Mouse (Mus musculus) retina, embryonic 14.5 days (tissue): Measurements from ENCODE around the gene Gli2.
A peak's percentile ranks its signal among the peaks of the same experiment; 100 is the strongest.

Source experiments
- DNase-seq: peaks from one replicate; pipeline ENCODE4 v3.0.0-alpha.2; 2015; ENCODE audit warnings: low spot score

Gli2 gene

DNA sequence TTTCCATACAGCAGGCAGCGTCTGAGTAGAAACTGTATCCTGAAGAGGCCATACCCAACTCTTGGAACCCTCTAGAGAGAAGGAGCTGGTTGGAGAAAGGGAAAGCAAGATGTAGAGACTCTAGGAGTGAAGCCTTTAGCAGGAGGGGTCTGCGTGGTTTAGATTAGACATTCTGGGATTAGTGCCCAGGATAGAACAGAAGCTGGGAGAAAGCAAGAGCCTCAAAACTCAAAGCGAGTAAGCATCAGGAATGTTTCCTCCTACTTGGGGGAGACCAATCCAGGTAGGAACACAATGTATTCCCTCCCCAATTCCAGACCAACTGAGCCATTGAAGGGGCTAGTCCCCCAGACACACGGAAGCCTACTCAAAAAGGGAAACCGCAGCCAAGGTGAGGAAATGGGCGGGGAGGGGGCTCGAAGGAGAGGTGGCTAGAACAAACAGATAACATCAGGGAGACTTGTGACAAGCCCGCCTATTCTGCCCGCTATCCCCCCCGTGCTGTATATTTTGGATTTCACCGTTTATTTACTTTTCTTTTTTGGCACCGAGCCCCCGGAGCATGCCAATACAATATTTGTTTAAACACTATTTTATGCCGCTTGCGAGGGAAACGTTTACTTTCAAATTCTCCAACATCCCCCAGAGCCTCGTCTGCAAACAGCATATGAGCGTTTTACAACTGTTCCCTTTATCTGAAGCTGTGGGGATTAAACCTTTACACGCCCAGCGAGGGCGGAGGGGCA, 2.1 kb downstream of the Gli2 start:
- DNase-seq: peak; percentile 12

DNA sequence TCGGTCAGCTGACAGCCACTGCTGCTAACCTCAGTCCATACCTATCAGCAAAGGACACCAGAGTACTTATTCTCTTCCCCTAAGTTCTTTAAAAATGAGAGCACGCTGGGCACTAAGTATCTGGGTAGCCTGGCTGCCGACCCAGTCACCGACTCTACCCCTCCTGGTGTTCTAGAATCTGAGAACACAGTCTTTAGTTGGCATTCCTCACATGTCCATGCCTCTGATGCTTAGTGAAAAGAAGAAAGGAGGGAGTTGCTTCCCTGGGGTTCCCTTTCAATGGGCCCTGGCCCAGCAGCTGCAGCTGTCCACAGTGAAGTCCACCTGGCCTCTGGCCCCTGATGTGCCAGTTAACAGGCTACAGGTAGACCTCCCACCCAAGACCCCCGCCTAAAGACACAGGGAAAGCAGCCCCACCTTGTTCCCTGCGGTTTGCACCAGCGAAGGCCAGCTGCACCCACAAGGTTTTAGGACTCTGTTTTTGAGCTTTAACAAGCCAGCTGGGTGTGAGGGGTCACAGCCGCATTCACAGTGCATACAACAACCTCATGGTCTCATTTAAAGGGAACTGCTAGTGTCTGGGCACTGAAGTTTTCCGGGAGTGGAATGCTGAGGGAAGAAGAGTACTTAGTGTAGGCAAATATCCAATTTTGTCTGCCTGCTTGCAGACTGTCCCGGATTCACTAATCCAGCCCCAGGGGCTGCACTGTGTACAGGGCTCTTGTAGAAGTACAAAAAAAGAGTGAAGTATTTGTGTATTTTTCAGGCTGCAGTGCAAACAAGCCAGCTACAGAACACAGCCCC, 3.4 kb downstream of the Gli2 start:
- peak; percentile 35 for DNase-seq

DNA sequence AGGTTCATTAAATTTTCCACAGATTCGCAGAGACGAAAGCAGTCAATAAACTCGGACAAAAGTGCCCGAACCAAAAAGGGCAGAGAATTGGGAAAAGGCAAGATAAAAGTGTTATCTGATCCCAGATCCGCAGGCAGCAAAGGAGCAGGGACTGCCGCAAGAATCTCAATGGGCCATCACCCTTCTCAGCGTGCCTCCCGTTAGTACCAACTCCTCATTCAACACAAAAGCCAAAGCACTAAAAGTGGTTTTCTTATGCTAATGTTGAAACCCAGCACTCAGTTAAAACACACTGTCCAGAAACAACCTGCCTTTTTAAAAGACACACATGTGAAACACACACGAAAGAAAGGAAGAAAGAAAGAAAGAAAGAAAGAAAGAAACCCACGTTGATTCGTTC, 4.4 kb downstream of the Gli2 start:
- no peak for DNase-seq

DNA sequence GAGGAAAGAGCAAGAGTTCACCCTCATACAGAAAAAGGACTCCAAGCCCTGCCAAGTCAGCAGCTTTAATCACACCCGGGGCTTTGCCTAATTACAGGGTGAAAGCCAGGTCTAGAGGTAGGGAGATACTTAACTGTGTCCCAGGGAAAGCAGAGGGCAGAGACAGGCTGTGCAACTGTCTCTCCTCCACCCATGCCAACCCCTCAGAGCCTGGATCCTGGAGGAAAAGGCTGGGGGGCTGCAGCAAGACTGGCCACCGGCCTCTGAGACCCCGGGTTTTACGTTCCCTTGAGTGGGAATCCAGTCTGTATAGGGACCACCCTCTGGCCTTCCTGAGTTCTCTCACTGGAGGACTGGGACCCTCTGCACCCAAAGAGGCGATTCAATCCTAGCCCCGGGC, 4.9 kb downstream of the Gli2 start:
- DNase-seq: peak; percentile 45

DNA sequence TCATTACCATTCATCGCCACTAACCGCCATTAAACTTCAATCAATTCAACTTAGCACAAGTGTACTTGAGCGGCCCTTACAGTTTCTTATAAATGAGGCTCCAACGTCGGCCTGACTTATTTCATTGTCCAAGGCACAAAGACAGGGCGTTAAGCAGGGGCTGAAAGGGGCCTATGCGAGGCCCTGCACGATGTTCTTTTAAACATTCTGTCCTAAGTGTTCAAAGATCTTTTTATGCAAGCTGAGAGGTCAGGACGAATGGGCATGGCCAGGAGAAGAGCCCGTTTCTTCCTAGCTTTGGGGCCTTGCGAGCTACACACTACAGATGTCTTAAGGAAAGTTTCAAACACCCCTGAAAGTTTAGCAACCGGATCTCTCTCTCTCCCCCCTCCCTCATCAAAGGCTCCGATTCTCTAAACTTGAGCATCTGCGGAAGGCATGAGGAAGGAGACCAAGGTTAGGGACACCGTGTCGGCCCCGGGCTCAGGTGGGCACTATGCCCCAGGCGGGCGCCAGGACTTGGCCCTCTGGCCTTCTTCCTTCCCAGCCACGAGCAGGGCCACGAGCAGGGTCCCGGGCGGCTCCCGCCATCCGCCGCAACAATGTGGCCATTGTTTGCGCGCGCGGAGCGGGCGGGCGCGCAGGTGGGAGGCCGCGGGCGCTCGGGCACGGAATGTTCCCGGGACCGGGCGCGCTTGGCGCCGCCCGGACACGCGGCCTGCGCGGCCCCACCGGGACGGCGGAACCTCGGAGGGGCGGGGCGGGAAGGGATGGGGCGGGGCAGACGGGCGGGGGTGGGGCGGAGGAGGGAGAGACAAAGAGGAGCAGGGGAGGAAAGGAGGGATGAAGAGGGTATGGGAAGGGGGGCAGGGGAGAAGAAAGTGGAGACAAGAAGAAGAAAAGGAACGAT, 5.7 kb downstream of the Gli2 start:
- DNase-seq: peak; percentile 66

DNA sequence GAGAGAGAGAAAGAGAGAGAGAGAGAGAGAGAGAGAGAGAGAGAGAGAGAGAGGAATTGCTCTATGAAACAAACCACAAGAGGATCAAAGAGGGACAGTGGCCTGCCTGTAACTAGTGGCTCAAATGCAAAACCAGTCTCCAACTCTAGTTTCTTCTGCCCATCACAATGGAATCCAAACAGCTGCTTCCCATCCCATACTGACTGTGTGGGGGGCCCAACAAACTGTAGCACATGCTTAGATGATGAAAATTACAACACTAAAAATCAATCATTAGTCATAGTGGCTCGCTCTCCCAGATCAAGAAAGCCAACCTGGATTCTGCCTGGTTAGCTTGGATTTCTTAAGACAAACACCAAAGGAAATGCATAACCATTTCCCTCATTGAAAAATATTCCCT, 15.0 kb downstream of the Gli2 start:
- no peak for DNase-seq

DNA sequence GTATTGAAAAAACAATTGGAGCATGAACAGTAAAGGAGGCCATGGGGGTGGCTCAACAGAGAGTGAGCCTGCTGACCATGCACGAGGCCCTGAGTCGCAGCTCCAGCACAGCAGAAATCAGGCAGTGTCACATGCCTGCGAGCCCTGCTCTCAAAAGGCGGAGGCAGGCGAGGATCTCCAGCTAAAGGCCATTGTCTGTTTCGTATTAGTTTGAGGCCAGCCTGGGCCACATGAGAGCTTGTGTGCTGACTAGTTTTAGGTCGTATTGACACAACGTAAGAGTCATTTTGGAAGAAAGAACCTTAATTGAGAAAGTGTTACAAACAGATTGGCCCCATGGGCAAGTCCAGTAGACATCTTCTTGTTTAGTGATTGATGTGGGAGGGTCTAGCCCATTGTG, 17.5 kb downstream of the Gli2 start:
- peak; percentile 49 for DNase-seq

DNA sequence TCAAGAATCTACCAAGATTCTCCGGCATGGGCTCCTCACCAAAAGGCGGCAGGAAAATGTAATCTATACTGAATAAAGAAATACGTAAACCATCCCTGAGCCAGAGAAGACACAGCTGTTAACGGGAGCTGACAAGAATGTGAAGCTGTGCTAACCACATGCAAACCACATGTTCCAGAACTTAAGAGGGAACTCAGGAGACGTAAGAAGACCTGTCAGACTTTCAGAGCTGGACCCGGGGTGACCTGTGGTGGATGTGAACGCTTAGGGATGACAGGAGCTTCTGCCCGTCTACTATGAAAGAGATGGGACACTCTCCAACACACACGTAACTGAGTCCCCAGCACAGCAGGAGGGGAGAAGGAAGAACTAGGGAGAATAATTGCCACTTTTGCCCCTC, 18.1 kb downstream of the Gli2 start:
- peak; percentile 9 for DNase-seq

DNA sequence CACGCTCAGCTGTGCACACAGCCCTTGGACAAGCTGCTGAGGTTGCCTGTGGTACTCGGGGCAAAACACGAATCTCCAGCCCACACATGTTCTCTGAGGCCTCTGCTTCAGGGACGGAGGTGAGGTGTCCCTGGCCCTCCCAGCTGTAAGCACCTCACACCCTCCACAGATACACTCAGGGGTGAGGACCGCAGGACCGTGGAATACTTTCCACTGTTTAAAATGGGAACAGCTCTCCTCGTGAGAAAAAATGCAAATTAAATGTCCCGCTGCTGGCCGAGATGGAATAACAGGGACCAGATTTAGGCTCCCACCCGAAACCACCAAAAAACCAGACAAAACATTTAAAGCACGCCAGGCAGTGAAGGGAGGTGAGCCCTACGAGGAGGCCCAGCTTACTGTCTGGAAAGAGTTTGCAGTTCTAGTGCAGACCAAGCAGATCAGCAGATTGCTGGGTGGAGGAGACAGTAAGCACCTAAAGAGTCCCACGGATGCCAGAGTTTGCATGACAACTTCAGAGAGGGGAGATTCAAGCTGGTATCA, 19.2 kb downstream of the Gli2 start:
- peak; percentile 10 for DNase-seq

DNA sequence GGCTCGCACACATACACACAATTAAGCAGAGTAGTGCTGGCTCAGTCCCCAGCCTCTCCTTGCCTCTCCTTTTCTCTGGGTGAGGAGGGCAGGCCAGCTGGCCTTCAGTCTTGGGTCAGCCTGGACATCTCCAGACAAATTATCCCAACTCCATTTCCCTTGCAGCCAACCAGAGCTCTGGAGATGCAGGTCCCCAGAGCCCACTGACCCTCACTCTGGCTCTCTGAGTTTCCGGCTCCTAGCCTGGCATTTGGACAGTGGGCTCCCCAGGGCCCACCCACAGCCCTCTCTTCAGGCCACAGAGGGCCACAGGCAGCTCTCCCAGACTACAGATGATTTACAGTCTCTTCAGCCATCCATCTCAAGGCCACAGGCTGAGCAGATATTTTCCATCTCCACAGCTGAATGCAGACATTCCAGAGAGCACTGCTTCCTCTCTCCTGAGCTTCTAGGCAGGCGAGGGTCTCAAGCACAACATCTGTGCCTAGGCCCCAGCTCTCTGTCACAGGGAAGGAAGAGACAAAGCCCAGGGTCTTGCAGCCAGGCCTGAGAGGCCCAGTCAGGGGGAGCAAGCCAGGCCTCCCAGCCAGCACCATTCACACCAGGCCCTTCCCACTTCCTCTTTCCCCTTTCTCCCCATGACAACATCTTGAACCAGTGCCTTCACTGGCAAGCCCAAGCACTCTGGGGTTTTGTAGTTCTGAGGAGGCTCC, 19.8 kb downstream of the Gli2 start:
- DNase-seq: peak; percentile 72

DNA sequence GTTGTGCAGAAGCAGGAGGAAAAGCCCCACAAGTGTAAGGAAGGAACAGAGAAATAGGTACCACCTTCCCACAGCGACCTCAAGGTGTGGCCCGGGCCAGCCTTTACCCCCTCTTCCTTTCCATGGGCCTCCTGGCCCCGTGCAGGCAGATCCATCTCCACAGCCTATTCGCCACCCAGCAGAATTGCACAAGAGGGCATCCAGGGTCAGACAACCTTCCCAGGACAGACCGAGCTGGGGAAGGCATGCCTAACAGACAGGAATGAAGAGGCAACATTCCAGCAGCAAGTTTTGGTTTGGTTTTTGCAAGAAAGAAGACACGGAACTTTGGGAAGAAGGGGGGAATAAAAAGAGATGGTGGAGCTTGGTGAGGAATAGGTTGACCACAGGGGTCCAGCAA, 22.2 kb downstream of the Gli2 start:
- no peak for DNase-seq

DNA sequence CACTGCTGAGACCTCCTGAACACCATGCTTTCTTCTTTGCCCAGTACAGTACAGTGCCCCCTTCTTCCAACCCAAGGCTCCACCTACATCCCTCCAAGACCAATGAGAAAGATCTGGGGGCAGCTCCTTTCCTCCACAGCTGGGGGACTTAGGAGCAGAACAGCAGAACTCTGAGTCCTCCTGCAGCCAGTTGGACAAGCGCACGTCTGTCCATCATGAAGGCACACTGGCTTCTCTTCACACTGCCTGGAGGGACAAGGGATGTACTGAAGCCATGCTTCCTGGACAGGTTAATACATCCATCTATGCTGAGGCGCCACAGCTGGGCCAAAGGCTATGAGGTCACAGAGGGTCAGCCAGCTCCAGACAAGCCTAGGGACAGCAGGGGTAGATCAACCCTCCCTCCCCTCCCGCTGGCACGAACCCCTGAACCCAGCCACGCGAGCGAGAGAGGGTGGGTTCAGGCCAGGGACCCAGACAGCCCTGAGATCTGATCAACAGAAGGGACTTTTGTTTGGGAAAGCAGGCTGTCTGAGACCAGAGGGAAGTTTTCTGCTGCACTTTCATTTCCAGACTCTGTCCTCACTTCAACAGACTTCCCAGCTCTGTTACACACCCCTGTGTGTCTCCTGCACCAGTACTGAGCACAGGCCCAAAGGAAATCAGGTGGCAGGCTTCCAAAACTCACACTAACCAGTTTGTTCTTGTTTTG, 27.6 kb downstream of the Gli2 start:
- DNase-seq: no peak

DNA sequence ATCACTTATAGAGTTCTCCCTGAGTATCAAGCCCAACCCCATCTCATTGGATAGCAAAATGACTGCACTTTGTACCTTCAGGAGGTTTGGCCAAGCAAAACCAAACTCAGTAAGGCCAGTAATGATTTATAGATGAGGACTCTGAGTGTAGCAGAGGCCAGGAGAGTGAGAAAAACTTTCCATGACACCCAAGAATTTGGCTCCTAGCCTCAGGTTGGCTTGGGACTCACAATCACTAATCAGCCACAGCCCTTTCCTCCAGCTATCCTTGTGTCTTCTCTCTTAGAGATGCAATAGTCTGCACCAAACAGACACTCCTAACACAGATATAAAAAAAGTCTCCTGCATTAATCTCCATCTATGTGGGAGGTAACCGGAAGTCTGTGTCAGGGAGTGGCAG, 31.1 kb downstream of the Gli2 start:
- DNase-seq: no peak

DNA sequence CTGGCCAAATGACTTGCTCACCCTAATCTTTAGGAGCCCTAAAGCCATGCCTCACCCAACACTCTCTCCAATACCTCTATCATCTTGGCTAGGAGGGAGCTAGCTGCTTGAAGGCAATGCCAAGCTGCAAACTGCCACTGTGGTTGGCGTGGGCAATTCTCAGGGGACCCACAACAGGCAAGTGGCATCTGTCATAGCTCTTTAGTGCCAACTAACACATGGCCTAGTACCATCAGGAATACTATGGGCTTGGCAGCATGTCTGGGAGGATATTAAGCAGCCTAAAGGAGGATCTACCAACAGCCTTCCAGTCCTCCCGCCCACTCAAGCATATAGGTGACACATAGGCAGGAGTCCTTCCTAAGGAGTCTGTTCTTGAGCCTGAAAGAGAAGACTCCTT, 33.3 kb downstream of the Gli2 start:
- DNase-seq: no peak

DNA sequence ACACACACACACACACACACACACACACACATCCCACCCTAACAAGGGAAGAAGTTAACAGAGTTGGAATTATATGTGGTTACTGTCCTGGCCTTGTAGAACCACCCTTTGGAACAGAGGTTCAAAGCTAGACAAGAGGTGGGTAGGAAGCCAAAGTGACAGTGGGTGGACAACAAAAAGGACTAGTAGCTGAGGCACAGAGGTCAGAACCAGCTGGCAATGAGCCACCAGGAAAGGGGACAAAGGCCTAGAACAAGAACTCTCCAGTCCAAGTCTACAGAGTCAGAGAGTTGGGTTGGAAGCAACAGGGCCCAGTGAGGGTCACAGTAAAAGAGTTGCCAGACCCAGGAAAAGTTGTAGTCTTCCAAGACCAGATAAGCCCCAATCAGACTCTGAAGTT, 34.4 kb downstream of the Gli2 start:
- DNase-seq: no peak

DNA sequence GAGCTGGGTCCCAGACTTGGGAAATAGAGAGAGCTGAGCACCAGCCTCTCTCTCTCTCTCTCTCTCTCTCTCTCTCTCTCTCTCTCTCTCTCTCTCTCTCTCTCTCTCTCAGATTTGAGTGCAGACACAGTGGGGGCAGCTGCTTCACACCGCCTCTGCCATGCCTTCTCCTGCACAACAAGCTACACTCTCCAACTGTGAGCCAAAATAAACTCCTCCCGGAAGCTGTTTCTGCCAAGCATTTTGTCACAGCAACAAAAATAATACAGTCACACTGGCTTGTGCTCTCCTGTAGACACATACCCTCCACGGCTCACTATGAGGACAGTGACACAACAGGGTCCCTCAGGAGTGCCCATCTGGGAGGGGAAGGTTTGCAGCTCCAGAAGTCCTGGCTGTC, 36.6 kb downstream of the Gli2 start:
- DNase-seq: no peak

DNA sequence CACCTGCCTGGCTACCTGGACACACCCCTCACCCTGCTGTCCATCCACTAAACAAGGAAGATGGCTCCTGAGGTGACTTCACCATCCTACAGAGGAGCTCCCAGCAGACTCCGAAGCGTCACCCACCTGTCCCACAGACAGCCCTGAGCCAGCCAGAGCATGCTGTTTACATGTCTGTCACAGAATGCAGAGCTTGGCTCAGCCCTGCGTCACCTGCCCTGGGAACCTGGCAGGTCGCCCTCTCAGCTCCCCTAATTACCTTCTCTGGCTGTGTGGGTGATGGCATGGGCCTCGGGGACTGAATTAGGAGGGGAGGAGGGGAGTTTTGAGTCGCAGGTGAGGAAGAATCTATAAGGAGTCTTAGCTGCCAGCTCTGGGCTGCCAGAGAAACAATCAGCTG, 38.3 kb downstream of the Gli2 start:
- DNase-seq: no peak

DNA sequence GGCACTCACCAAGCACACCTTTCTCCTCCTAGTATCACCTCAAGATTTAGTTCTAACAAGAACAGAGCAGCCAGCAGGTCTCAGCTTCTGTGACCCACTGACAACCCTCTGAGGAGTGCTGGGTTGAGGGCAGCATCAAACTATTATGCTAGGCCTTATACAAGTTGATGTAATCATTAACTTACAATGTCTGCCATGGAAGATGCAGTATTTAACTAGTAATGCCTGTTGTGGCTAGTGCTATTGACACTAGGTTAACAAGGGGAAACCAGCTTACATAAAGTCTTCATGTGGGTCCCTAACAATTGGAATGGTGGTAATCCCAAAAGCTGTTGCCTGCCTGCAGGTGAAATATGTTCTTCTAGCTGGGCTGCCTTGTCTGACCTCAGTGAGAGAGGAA, 44.5 kb downstream of the Gli2 start:
- no peak for DNase-seq

DNA sequence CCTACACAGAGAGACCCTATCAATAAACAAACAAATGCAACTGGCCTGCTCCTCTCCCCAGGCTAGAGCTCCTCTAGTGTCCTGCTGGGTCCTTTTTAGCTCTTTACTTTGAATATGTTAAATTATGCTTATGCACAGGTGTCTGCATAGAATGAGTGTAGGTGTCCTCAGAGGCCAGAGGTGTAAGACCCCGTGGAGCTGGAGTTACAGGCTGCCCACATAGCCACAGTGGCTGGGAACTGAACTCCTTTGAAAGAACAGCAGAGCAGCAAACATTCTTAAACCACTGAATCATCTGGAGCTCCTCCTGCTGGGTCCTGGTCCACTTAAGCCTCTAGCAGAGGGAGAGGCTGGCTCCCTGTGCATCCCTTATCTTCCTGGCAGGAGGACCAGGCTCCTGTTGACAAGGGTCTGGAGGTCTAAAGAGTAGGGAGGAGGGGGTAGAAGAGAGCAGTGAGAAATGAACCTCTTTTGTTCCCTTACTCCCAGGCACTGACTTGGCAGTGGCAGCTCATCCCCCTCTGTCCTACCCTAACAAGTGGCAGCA, 49.5 kb downstream of the Gli2 start:
- peak; percentile 24 for DNase-seq

DNA sequence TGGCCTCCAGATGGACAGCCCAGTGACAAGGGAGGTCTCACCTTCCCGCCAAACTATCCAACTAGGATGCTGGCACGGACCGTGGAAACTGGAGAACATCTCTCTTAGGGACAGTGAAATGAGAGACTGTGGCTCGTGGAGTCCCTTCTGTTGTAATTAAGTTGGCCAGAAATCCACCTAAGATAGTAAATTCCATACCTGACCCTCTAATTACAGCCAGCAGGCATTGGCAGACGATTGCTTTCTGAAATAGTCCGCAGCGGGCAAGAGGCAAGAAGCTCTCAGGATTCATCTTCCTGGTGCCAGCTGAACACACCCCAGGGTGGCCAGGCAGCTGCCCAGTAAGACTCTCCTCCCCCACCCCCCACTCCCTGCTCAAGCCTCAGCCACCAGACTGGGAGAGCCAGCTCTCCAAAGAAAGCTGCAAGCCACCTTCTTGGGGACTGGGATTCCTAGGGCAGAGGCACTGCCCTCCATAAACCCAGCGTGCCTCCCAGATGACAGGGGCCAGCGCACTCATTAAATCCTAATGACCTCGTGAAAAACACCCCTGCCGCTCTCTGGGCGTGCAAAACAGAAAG, 51.9 kb downstream of the Gli2 start:
- peak; percentile 71 for DNase-seq
